Mouse (Mus musculus): ENCODE data around the gene Carnmt1. TPM values are rescaled to one million over a fixed set of nuclear protein-coding genes. Genes with fewer than 3 reads are reported as not detected.
A peak's percentile ranks its signal among the peaks of the same experiment; 100 is the strongest.

Gene Carnmt1
- total RNA-seq, 4 experiments from 2014 or later = 32.4 to 40.6 (median 35.7) TPM

- DNase-seq (ENCODE audit: low spot score) = peak; percentile 97
These were observed 42.3 kb downstream of the Carnmt1 start, which contains the start of gene D030056L22Rik for GRCm38 (mm10) chr19:18712866-18713300. Gene D030056L22Rik (plus strand): TSS chr19:18713193.

DNA sequence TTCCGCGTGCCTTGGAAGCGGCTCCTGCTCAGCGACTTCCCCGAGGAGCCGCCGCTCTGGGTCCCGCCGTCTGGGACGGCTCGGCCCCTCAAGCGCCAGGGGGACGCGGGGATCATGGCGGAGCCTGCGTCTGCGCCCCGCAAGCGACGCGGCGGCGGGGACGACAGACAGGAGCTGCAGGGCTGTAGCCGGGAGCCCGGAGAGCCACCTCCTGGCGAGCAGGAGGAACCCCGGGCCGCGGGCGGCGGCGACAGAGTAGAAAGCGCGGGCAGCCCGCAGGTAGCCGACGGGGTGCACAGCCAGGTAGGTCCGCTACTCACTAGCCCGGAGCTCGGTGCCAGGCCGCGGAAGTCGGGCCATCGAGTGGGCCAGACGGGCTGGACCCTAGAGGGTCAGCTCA, 42.8 kb downstream of the Carnmt1 start:
- DNase-seq (ENCODE audit: low spot score) = peak; percentile 24

DNA sequence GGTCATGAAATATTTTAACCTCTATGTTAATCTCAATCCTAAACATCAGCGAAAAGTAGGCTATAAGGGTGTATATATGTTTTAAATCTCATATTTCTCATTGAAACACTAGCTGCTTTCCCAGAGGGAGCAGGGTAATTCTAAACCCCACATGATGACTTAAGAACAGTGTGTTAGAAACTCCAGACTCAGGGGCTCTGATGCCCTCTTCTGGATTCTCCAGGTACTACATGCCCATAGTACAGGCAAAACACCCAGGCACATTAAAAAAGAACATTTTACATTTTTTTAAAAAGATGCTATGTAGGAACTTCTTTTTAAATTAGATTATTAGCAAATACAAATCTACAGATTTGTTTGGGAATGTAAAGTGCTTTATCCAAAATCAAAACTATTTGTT, 45.8 kb downstream of the Carnmt1 start:
- DNase-seq (ENCODE audit: low spot score) = peak; percentile 73

GRCm38 (mm10) chr19:18720337-18720736, 49.8 kb downstream of the Carnmt1 start:
- DNase-seq (ENCODE audit: low spot score) = no peak

GRCm38 (mm10) chr19:18725186-18725585, 54.6 kb downstream of the Carnmt1 start:
- DNase-seq (ENCODE audit: low spot score) = no peak

DNA sequence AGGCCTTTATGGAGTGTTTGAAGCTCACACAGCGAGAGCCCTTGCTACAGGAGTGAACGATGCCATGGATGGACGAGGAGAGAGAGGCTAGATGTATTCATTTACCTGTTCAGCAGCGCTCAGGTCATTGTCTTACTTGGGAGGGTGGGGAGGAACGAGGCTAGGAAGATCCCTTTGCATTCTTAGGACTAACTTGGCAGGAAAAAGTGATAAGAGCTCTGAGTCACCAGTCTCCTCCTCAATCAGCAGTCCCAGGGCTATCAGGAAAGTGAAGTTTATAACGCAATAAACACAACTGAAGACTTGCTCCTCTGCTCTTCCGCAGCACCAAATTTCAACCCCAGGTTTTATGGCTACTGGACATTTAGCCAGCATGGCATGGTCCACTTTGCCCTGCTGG, 59.7 kb downstream of the Carnmt1 start:
- no peak for DNase-seq (ENCODE audit: low spot score)

GRCm38 (mm10) chr19:18731077-18731476, 60.5 kb downstream of the Carnmt1 start:
- no peak for DNase-seq (ENCODE audit: low spot score)

- DNase-seq (ENCODE audit: low spot score) = no peak
These were observed 65.3 kb downstream of the Carnmt1 start for GRCm38 (mm10) chr19:18735901-18736300.

GRCm38 (mm10) chr19:18739146-18739545, 68.6 kb downstream of the Carnmt1 start:
- DNase-seq (ENCODE audit: low spot score) = no peak

DNA sequence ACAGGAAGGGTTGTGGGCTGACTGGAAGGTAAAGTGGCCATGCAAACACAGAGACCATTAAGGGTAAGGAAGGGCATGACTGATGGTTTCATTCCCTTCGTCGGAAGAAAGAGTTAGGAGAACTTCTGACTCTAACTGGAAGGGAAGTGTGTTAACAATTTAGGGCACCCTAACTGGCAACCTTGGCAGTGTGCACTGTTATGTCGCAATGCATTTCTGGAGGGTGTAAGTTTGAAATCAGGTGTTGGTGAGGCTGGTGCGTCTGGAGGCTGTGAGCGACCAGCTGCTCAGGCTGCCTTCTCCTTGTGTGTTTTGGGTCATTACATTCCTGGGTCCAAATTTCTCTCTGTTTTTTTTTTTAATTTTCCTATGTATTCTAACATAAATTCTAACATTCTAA, 73.4 kb downstream of the Carnmt1 start:
- no peak for DNase-seq (ENCODE audit: low spot score)

DNA sequence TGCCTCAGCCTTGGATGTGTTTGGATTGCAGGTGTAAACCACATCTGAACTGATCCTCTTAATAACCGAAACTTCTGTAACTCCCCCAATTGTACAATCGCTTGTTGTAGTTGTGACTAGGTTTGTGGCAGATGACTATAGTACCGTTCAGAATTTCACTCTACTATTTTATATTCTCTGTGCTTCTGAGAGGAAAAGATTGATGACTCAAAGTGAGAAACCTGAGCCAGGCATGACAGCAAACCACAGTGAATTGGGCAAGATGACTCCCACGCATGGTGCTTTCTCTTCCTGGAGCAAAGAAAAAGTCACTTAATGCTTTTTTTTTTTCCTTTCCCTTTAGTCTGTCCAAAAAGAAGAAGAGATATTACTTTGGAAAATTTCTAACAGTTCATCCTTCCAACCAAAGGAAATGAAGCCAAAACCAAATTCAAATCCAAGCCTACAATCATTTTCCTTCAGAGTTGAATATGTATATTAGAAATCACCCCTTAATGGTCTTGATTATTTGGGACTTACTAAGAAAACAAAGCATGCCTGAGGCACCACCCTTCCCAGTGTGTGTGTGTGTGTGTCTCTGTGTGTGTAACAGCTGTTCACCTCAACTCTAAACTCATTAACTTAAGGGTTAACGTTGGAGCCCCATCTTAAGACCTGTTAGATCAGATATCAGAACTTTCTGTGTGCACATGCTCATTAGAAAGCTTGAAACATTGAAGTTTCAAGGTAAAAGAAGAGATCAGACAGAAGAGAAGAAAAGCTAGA, 76.2 kb downstream of the Carnmt1 start:
- DNase-seq (ENCODE audit: low spot score) = no peak

GRCm38 (mm10) chr19:18747379-18747778, 76.8 kb downstream of the Carnmt1 start:
- no peak for DNase-seq (ENCODE audit: low spot score)

- DNase-seq (ENCODE audit: low spot score) = no peak
These were observed 79.2 kb downstream of the Carnmt1 start, which contains the start of gene Trpm6 for GRCm38 (mm10) chr19:18749598-18750339. Gene Trpm6 (plus strand): TSS chr19:18749983.

Other genes with a start within 250 kb of the Carnmt1 start
- gene Ostf1, start 38.9 kb upstream of the Carnmt1 start, total RNA-seq (2022) = 10 to 100 TPM; 30.6 to 37.0 (median 33.3) TPM
- 1 to 10 TPM; 2.7 to 4.6 (median 3.7) TPM for gene Nmrk1, start 38.8 kb upstream of the Carnmt1 start, total RNA-seq (2022)
- 10 to 100 TPM in 3 of 4 experiments, 1 to 10 TPM in 1; 8.9 to 12.1 (median 11.4) TPM for gene D030056L22Rik, start 42.4 kb downstream of the Carnmt1 start, total RNA-seq (2022)
- under 1 TPM; 0.05 to 0.22 (median 0.07) TPM for gene Trpm6, start 79.2 kb downstream of the Carnmt1 start, total RNA-seq (2022)

All from heart, adult 8-10 months (tissue).